Mouse (Mus musculus) midbrain, embryonic 14.5 days (tissue): Measurements from ENCODE around the gene Cyp3a57. TPM values are rescaled to one million over a fixed set of nuclear protein-coding genes. Genes with fewer than 3 reads are reported as not detected.
"Not testable (repeated sequence)": the region's sequence is repeated elsewhere in the genome, so short reads cannot be mapped to it uniquely, and the experiment has no call there.

Experiments
- ATAC-seq: fragments of 200-750 bp; cut with Nextera tagmentation; 2 replicates; pipeline ENCODE4 v1.8.0; 2017; ENCODE audit warnings: moderate number of reproducible peaks, moderate library complexity; ENCODE audit not compliant: low FRiP score, low TSS enrichment
- DNase-seq: peaks from one replicate; pipeline ENCODE4 v3.0.0-alpha.2; 2015
- H3K27ac ChIP-seq: fragments of 300-500 bp; sonication (generic); replicated peaks from 2 replicates; pipeline ENCODE4 v1.5.1; 2014; ENCODE audit warnings: mild to moderate bottlenecking, low read depth, low read length, moderate library complexity
- H3K27me3 ChIP-seq: fragments of 300-500 bp; sonication (generic); 2 replicates; pipeline ENCODE4 v1.6.1; 2014; ENCODE audit warnings: low read length, control low read depth, mixed read lengths; ENCODE audit not compliant: control insufficient read depth, insufficient read depth
- H3K36me3 ChIP-seq: fragments of 300-500 bp; sonication (generic); 2 replicates; pipeline ENCODE4 v1.6.1; 2014; ENCODE audit warnings: low read length, control low read depth; ENCODE audit not compliant: control insufficient read depth, insufficient read depth
- H3K4me1 ChIP-seq: fragments of 300-500 bp; sonication (generic); 2 replicates; pipeline ENCODE4 v1.6.1; 2014; ENCODE audit warnings: mild to moderate bottlenecking, antibody characterized with exemption, low read length, control low read depth; ENCODE audit not compliant: control insufficient read depth, insufficient read depth
- H3K4me2 ChIP-seq: fragments of 300-500 bp; sonication (generic); 2 replicates; pipeline ENCODE4 v1.6.1; 2014; ENCODE audit warnings: mild to moderate bottlenecking, low read length, moderate library complexity
- H3K4me3 ChIP-seq: fragments of 300-500 bp; sonication (generic); replicated peaks from 2 replicates; pipeline ENCODE4 v1.5.1; 2014; ENCODE audit warnings: low read depth, low read length
- H3K9ac ChIP-seq: fragments of 300-500 bp; sonication (generic); replicated peaks from 2 replicates; pipeline ENCODE4 v1.6.1; 2014; ENCODE audit warnings: mild to moderate bottlenecking, low read length, moderate library complexity
- H3K9me3 ChIP-seq: fragments of 300-500 bp; sonication (generic); 2 replicates; pipeline ENCODE4 v1.6.1; 2016; ENCODE audit warnings: low read length, control low read depth, mixed read lengths; ENCODE audit not compliant: control insufficient read depth
- WGBS: fragments of 180-500 bp; shearing (Covaris S2); extraction: QIAGEN DNeasy Blood & Tissue Kit; methylation state at CpG from one replicate; pipeline ENCODE4 v1.1.7; 2014; 5-methylcytosine and 5-hydroxymethylcytosine counted together
- polyA plus RNA-seq: library from polyadenylated mRNA; unstranded; fragments of >200 nt; fragmentation: Nextera tagmentation; extraction: Ambion mirVana; gene quantifications from 2 replicates; pipeline ENCODE4 v1.2.1, GENCODE M21; 2014

Cyp3a57 gene
- polyA plus RNA-seq, 1 experiment from 2014 or later = not detected

DNA sequence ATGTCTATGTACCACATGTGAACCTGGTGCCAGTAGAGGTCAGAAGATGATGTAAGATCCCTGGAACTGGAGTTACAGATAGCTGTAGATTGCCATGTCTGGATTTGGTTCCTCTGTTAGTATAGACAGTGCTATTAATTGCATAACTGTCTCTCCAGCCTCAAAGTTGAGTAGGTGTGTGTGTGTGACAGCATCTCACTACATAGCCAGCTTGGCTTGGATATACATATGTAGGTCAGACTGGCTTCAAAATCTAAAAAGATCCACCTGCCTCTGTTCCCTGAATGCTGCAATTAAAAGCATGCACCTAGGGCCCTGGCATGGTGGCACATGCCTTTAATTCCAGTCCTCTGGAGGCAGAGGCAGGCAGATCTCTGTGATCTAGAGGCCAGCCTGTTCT lies 4.6 kb downstream of the Cyp3a57 start:
- Histone ChIP-seq H3K27ac (no peak overlapping the region), H3K9ac (no peak overlapping the region), H3K4me3 (no peak overlapping the region), H3K9me3 (no peaks in the 10 kb centered on the region; the same call in 1 of the 2 replicates), H3K4me2 (no peak overlapping the region), H3K27me3 (no peaks in the 10 kb centered on the region), H3K36me3 (no peaks in the 10 kb centered on the region), H3K4me1 (no peaks in the 10 kb centered on the region)
- no peak for ATAC-seq
- no peak for DNase-seq

DNA sequence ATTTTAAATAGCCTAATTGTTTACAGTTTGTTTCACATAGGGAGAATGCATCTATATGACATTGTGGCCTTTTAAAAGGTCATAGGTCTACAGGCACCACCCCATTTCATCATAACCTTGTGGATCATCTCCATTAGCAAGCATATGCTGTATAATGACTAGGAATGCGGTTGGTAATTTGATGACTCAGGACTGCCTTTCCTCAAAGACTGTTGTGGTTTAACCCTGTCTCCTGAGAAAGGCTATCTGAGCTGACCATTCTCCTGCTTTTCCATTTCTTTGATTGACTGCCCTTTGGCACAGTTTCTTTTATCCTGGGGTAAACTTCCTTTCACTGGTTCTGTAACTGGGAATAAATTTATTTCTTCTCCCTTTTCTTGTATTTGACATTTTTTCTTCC lies 8.0 kb downstream of the Cyp3a57 start:
- WGBS = 85% methylated on average over 1 of the region's 1 CpGs
- ATAC-seq = no peak

DNA sequence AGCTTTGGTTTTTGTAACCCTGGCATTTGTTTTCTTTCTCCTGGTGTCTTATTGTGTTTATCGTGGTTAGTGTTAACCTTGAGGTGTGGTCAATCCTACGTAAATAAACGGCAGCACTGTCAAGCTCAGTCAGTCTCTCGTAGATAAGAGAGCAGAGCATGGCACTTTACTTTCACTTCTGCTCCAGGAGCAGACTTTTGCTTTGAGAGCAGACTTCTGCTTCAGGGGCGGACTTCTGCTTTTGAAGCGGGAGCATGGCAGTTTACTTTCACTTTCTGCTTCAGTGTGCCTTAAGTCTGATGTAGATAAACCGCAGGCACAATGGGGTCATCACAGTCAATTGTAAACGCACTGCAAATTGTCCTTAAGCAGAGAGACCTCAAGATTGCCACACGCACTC lies 70.3 kb downstream of the Cyp3a57 start:
- not testable (repeated sequence) for H3K36me3 ChIP-seq, ATAC-seq, H3K27me3 ChIP-seq, H3K27ac ChIP-seq, H3K4me3 ChIP-seq, H3K4me1 ChIP-seq, H3K4me2 ChIP-seq, DNase-seq, H3K9ac ChIP-seq
- H3K9me3 ChIP-seq = peaks cover 35% of the 10 kb centered on the region
- 90% methylated on average over 9 of the region's 9 CpGs for WGBS

More for the DNA sequence above, 8.0 kb downstream of the Cyp3a57 start:
- H3K27ac ChIP-seq = no peak overlapping the region
- no peak overlapping the region for H3K4me2 ChIP-seq
- H3K9ac ChIP-seq = no peak overlapping the region
- no peak for DNase-seq
- H3K9me3 ChIP-seq = no peaks in the 10 kb centered on the region; the same call in 1 of the 2 replicates
- H3K27me3 ChIP-seq = no peaks in the 10 kb centered on the region
- no peaks in the 10 kb centered on the region for H3K4me1 ChIP-seq
- H3K36me3 ChIP-seq = no peaks in the 10 kb centered on the region
- no peak overlapping the region for H3K4me3 ChIP-seq

DNA sequence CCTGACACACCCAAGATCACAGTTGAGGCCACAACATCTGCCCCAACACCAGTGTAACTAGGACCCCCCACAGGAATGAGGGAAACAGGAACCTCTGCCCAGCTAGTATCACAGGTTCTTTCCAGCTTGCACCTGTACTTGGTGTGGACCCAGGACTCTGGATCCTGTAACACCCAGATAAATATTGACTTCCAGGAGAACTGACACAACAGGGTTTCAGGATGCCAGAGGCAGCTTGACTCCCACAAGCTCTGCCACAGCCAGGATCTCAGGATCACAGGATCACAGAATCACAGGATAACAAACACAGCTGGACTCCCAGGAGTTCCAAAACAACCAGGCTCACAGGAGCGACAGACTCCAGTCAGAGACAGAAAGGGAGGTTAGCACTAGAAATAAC lies 77.2 kb downstream of the Cyp3a57 start:
- 81% methylated on average over 1 of the region's 1 CpGs for WGBS
- no peak overlapping the region for H3K27ac ChIP-seq
- no peak overlapping the region for H3K9ac ChIP-seq
- no peaks in the 10 kb centered on the region for H3K36me3 ChIP-seq
- 0 out of 2 replicates have a peak, but pooled peaks cover 4% of the 10 kb centered on the region for H3K9me3 ChIP-seq
- no peak overlapping the region for H3K4me3 ChIP-seq
- DNase-seq (no peak), ATAC-seq (no peak)
- H3K4me2 ChIP-seq = no peak overlapping the region
- H3K4me1 ChIP-seq = no peaks in the 10 kb centered on the region
- no peaks in the 10 kb centered on the region for H3K27me3 ChIP-seq

DNA sequence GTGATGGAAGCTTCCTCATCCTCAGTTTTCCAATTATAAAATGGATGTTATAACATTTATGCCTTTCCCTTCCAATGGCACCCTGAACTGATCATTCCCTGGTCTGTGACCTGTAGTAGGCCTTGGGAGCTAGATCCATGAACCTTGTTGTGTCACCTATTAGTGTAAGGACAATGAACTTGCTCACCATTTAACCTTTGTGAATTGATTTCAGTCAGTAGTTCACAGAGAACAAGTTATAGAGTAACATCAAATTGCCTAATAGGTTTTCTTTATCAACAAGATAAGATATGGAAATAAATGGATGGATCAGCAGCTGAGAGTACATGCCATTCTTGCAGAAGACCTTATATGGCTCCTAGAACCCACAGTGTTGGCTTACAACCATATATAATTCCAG lies 85.9 kb downstream of the Cyp3a57 start:
- peaks cover 26% of the 10 kb centered on the region for H3K9me3 ChIP-seq
- H3K27me3 ChIP-seq = no peaks in the 10 kb centered on the region
- H3K4me2 ChIP-seq = no peak overlapping the region
- H3K4me3 ChIP-seq = no peak overlapping the region
- H3K27ac ChIP-seq = no peak overlapping the region
- no peaks in the 10 kb centered on the region for H3K36me3 ChIP-seq
- H3K4me1 ChIP-seq = no peaks in the 10 kb centered on the region
- DNase-seq (no peak), ATAC-seq (no peak)
- no peak overlapping the region for H3K9ac ChIP-seq

DNA sequence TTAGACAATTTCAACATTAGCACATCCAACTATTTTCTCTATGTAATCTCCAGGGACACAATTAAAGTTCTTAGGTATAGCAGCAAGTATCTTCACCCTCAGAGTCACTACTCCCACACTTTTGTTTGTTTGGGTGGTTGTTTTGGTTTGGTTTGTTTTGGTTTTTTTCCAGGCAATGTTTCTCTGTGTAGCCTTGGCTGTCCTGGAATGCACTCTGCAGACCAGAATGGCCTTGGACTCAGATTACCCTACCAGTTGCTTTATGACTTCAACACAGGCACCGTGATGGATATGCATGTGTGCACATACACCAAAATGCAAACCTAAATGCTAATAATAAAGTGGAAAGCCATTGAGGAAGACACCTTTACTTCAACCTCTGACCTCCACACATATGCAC lies 88.6 kb downstream of the Cyp3a57 start:
- WGBS = 83% methylated on average over 1 of the region's 1 CpGs
- Histone ChIP-seq H3K36me3 (no peaks in the 10 kb centered on the region), H3K9me3 (peaks cover 25% of the 10 kb centered on the region), H3K27me3 (no peaks in the 10 kb centered on the region), H3K9ac (no peak overlapping the region), H3K4me2 (no peak overlapping the region), H3K27ac (no peak overlapping the region), H3K4me3 (no peak overlapping the region), H3K4me1 (no peaks in the 10 kb centered on the region)
- ATAC-seq (no peak), DNase-seq (no peak)

Other genes with a start within 250 kb of the Cyp3a57 start
- 23.9 and 39.4 TPM in 2 replicates for gene Arpc1b, start 231.1 kb upstream of the Cyp3a57 start, polyA plus RNA-seq
- gene Pdap1, start 205.0 kb upstream of the Cyp3a57 start, polyA plus RNA-seq = 101 and 121 TPM in 2 replicates
- 196 and 205 TPM in 2 replicates for gene Bud31, start 204.9 kb upstream of the Cyp3a57 start, polyA plus RNA-seq
- gene Ptcd1, start 178.2 kb upstream of the Cyp3a57 start, polyA plus RNA-seq = 20.2 and 22.3 TPM in 2 replicates
- gene Cpsf4, start 178.1 kb upstream of the Cyp3a57 start, polyA plus RNA-seq = 29.1 and 35.1 TPM in 2 replicates
- gene Atp5j2, start 153.2 kb upstream of the Cyp3a57 start, polyA plus RNA-seq = 477 and 644 TPM in 2 replicates
- 13.9 and 16.4 TPM in 2 replicates for gene Zkscan14, start 143.4 kb upstream of the Cyp3a57 start, polyA plus RNA-seq
- gene Zkscan5, start 140.7 kb upstream of the Cyp3a57 start, polyA plus RNA-seq = 13.5 and 17.9 TPM in 2 replicates
- gene Zfp655, start 113.6 kb upstream of the Cyp3a57 start, polyA plus RNA-seq = 41.6 and 44.4 TPM in 2 replicates
- gene Zscan25, start 64.8 kb upstream of the Cyp3a57 start, polyA plus RNA-seq = 0.84 and 1.0 TPM in 2 replicates
- not detected in 2 replicates for gene Cyp3a16, start 124.4 kb downstream of the Cyp3a57 start, polyA plus RNA-seq
- gene Cyp3a41b, start 239.5 kb downstream of the Cyp3a57 start, polyA plus RNA-seq = not detected in 2 replicates